Mouse (Mus musculus) forebrain, postnatal 0 days (tissue): ENCODE results near the gene 2300003K06Rik. TPM values are rescaled to one million over a fixed set of nuclear protein-coding genes. Genes with fewer than 3 reads are reported as not detected.
"Not testable (repeated sequence)": the region's sequence is repeated elsewhere in the genome, so short reads cannot be mapped to it uniquely, and the experiment has no call there.

Experiments
- ATAC-seq: fragments of 200-750 bp; cut with Nextera tagmentation; 2 replicates; pipeline ENCODE4 v1.8.0; 2017; ENCODE audit warnings: mild to moderate bottlenecking, moderate library complexity
- DNase-seq: peaks from one replicate; pipeline ENCODE4 v3.0.0-alpha.2; 2015
- H3K27ac ChIP-seq: fragments of 300-500 bp; sonication (generic); 2 replicates; pipeline ENCODE4 v1.5.1; 2014; ENCODE audit warnings: low read depth, mild to moderate bottlenecking, antibody characterized with exemption, low read length, moderate library complexity, mixed read lengths
- H3K27me3 ChIP-seq: fragments of 300-500 bp; sonication (generic); 2 replicates; pipeline ENCODE4 v1.6.1; 2014; ENCODE audit warnings: mild to moderate bottlenecking, low read length, mixed read lengths; ENCODE audit not compliant: insufficient read depth
- H3K36me3 ChIP-seq: fragments of 300-500 bp; sonication (generic); 2 replicates; pipeline ENCODE4 v1.6.1; 2014; ENCODE audit warnings: mild to moderate bottlenecking, moderate library complexity; ENCODE audit not compliant: insufficient read depth
- H3K4me1 ChIP-seq: fragments of 300-500 bp; sonication (generic); 2 replicates; pipeline ENCODE4 v1.6.1; 2014; ENCODE audit warnings: antibody characterized with exemption; ENCODE audit not compliant: insufficient read depth
- H3K4me2 ChIP-seq: fragments of 300-500 bp; sonication (generic); 2 replicates; pipeline ENCODE4 v1.6.1; 2014; ENCODE audit warnings: low read depth, mild to moderate bottlenecking, moderate library complexity
- H3K4me3 ChIP-seq: fragments of 300-500 bp; sonication (generic); 2 replicates; pipeline ENCODE4 v1.5.1; 2014; ENCODE audit warnings: low read depth, low read length, mixed read lengths
- H3K9ac ChIP-seq: fragments of 300-500 bp; sonication (generic); 2 replicates; pipeline ENCODE4 v1.6.1; 2014; ENCODE audit warnings: mild to moderate bottlenecking
- H3K9me3 ChIP-seq: fragments of 300-500 bp; sonication (generic); 2 replicates; pipeline ENCODE4 v1.6.1; 2016; ENCODE audit warnings: low read length
- CTCF ChIP-seq: sonication (generic); IDR thresholded peaks from 2 replicates; pipeline ENCODE4 v1.5.1; 2016; ENCODE audit warnings: antibody characterized with exemption, control low read depth, low read depth
- WGBS: fragments of 180-500 bp; shearing (Covaris S2); extraction: QIAGEN DNeasy Blood & Tissue Kit; methylation state at CpG from one replicate; pipeline ENCODE4 v1.1.7; 2014; 5-methylcytosine and 5-hydroxymethylcytosine counted together
- polyA plus RNA-seq: library from polyadenylated mRNA; unstranded; fragments of >200 nt; fragmentation: Nextera tagmentation; extraction: Ambion mirVana; gene quantifications from 2 replicates; pipeline ENCODE4 v1.2.1, GENCODE M21; 2015
- total RNA-seq: library from RNA; depleted of rRNA; stranded (reverse); fragments of >200 nt; gene quantifications from 2 replicates; pipeline ENCODE4 v1.2.3, GENCODE M21; 2014; rRNA removed

2300003K06Rik gene
- total and polyA plus RNA-seq, 2 experiments from 2014 or later: not detected

GRCm38 (mm10) chr11:99851508-99851907 lies 13.6 kb upstream of the 2300003K06Rik start, which contains the start of gene Krtap4-16:
TSS of gene Krtap4-16 (minus strand) at chr11:99851608.
- no peak within 1 kb of the TSS for H3K4me3 ChIP-seq
- H3K9ac ChIP-seq: no peak within 1 kb of the TSS
- no peaks in the 10 kb centered on the region for H3K27me3 ChIP-seq
- no peaks in the 10 kb centered on the region for H3K36me3 ChIP-seq
- no peak within 1 kb of the TSS for H3K27ac ChIP-seq
- DNase-seq: no peak
- H3K4me1 ChIP-seq: 0 out of 2 replicates have a peak, but pooled peaks cover 2% of the 10 kb centered on the region
- TF ChIP-seq CTCF: no peak
- ATAC-seq: no peak
- H3K4me2 ChIP-seq: no peak within 1 kb of the TSS
- no peaks in the 10 kb centered on the region for H3K9me3 ChIP-seq

DNA sequence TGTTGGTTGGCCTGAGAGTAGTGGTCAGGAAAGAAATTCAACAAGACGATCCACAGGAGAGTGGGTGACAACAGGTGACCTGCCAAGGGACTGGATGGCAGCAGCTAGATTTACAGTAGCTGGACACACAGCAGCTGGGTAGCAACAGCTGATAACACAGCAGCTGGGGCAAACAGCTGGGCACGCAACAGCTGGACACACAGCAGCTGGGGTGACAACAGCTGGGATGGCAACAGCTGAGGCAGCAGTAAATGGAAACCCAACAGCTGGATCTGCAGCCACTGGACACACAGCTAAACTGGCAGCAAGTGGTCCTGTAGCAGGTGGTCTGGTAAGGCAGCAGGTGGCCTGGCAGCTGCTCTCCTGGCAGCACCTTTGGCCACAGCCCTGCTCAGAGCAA lies 8.9 kb upstream of the 2300003K06Rik start:
- Histone ChIP-seq H3K27ac (no peak overlapping the region), H3K36me3 (no peaks in the 10 kb centered on the region), H3K27me3 (no peaks in the 10 kb centered on the region), H3K4me1 (no peaks in the 10 kb centered on the region), H3K4me3 (no peak overlapping the region), H3K4me2 (no peak overlapping the region), H3K9ac (no peak overlapping the region), H3K9me3 (no peaks in the 10 kb centered on the region)
- WGBS: 98% methylated on average over 2 of the region's 2 CpGs
- ATAC-seq: no peak
- no peak for TF ChIP-seq CTCF
- no peak for DNase-seq

GRCm38 (mm10) chr11:99842185-99842584 lies 4.3 kb upstream of the 2300003K06Rik start:
- Histone ChIP-seq H3K4me1 (no peaks in the 10 kb centered on the region), H3K4me3 (no peak overlapping the region), H3K4me2 (no peak overlapping the region), H3K27ac (no peak overlapping the region), H3K9me3 (no peaks in the 10 kb centered on the region), H3K36me3 (no peaks in the 10 kb centered on the region), H3K27me3 (no peaks in the 10 kb centered on the region), H3K9ac (no peak overlapping the region)
- WGBS: 25% methylated on average over 1 of the region's 1 CpGs
- TF ChIP-seq CTCF: no peak
- ATAC-seq (no peak), DNase-seq (no peak)

- not testable (repeated sequence) for H3K9me3 ChIP-seq, H3K4me2 ChIP-seq, H3K27me3 ChIP-seq, H3K4me3 ChIP-seq, ATAC-seq, H3K9ac ChIP-seq, H3K36me3 ChIP-seq, DNase-seq, H3K27ac ChIP-seq, H3K4me1 ChIP-seq
- WGBS: 83% methylated on average over 2 of the region's 2 CpGs
Observed at GRCm38 (mm10) chr11:99815566-99815965, 22.3 kb downstream of the 2300003K06Rik start, which contains the start of gene Gm11564. TSS of gene Gm11564 (minus strand) at chr11:99815666.

- not testable (repeated sequence) for H3K4me1 ChIP-seq, DNase-seq, H3K9ac ChIP-seq, H3K27ac ChIP-seq, H3K9me3 ChIP-seq, H3K4me3 ChIP-seq, H3K36me3 ChIP-seq, ATAC-seq, H3K4me2 ChIP-seq, H3K27me3 ChIP-seq
Observed at GRCm38 (mm10) chr11:99809792-99810191, 28.1 kb downstream of the 2300003K06Rik start, which contains the start of gene Krtap4-13. TSS of gene Krtap4-13 (minus strand) at chr11:99809892.

GRCm38 (mm10) chr11:99804346-99804745 lies 33.5 kb downstream of the 2300003K06Rik start, which contains the start of gene Gm11554:
TSS of gene Gm11554 (minus strand) at chr11:99804446.
- H3K4me1 ChIP-seq, H3K9me3 ChIP-seq, H3K4me3 ChIP-seq, H3K36me3 ChIP-seq, H3K27ac ChIP-seq, H3K4me2 ChIP-seq, H3K27me3 ChIP-seq, ATAC-seq, DNase-seq, H3K9ac ChIP-seq: not testable (repeated sequence)
- no CpG with 5 or more reads among the region's 1 CpGs for WGBS

DNA sequence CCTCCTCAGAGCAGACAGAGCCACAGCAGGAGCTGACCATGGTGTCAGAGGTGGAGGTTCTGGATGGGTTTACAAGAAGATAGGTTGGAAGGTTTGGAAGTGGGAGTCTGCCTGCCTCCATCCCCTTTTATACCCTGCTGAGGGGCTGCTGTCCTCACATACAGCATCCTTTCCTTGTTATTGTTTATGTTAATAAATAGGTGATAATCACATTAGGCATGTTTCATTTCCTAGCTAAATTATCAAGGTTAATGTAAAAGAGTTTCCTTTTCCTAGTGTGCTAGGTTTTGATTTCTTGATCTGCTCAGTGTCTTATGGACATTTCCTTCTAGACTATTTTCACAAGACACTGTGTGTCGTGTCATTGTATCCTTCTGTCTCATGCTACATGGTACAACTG lies 39.0 kb downstream of the 2300003K06Rik start, which contains the start of gene Gm11569:
Gm11569 (minus strand) TSS at position 101 of the 400 bp plus-strand sequence.
- H3K27me3 ChIP-seq, H3K9me3 ChIP-seq, DNase-seq, H3K4me1 ChIP-seq, H3K4me3 ChIP-seq, H3K27ac ChIP-seq, ATAC-seq, H3K4me2 ChIP-seq, H3K9ac ChIP-seq, H3K36me3 ChIP-seq: not testable (repeated sequence)
- no CpG with 5 or more reads among the region's 1 CpGs for WGBS

DNA sequence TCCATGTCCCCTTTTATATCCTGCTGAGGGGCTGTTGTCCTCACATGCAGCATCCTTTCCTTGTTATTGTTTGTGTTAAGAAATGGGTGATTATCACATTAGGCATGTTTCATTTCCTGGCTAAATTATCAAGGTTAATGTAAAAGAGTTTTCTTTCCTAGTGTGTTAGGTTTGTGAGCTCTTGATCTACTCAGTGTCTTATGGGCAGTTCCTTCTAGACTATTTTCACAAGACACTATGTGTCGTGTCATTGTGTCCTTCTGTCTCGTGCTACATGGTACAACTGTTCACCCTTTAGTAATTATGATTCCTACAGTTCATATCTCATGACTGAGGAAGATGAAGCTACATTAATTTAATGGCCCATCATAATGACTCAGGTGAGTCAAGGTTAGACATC lies 44.5 kb downstream of the 2300003K06Rik start, which contains the start of gene Gm11596:
Gm11596 (minus strand) TSS at position 101 of the 400 bp plus-strand sequence.
- Histone ChIP-seq H3K4me1 (no peaks in the 10 kb centered on the region), H3K27me3 (no peaks in the 10 kb centered on the region), H3K27ac (no peak within 1 kb of the TSS), H3K4me2 (no peak within 1 kb of the TSS), H3K9ac (no peak within 1 kb of the TSS), H3K9me3 (no peaks in the 10 kb centered on the region), H3K36me3 (no peaks in the 10 kb centered on the region), H3K4me3 (no peak within 1 kb of the TSS)
- ATAC-seq: no peak
- 78% methylated on average over 2 of the region's 2 CpGs for WGBS
- no peak for TF ChIP-seq CTCF
- DNase-seq: no peak

Other genes with a start within 250 kb of the 2300003K06Rik start
Only the 30 nearest of the 38 such genes appear.
- gene Krtap4-2, start 203.0 kb downstream of the 2300003K06Rik start, total RNA-seq: not detected in 2 replicates
- gene Krtap4-2, start 203.0 kb downstream of the 2300003K06Rik start, polyA plus RNA-seq: not detected in 2 replicates
- not detected in 2 replicates for gene Krtap4-7, start 194.0 kb downstream of the 2300003K06Rik start, total RNA-seq
- not detected in 2 replicates for gene Krtap4-7, start 194.0 kb downstream of the 2300003K06Rik start, polyA plus RNA-seq
- not detected in 2 replicates for gene Gm11555, start 187.8 kb downstream of the 2300003K06Rik start, total RNA-seq
- not detected in 2 replicates for gene Gm11555, start 187.8 kb downstream of the 2300003K06Rik start, polyA plus RNA-seq
- gene Gm11563, start 179.1 kb downstream of the 2300003K06Rik start, total RNA-seq: not detected in 2 replicates
- gene Gm11563, start 179.1 kb downstream of the 2300003K06Rik start, polyA plus RNA-seq: not detected in 2 replicates
- gene Krtap4-6, start 172.1 kb downstream of the 2300003K06Rik start, total RNA-seq: not detected in 2 replicates
- not detected in 2 replicates for gene Krtap4-6, start 172.1 kb downstream of the 2300003K06Rik start, polyA plus RNA-seq
- not detected in 2 replicates for gene Gm14190, start 147.3 kb downstream of the 2300003K06Rik start, total RNA-seq
- not detected in 2 replicates for gene Gm14190, start 147.3 kb downstream of the 2300003K06Rik start, polyA plus RNA-seq
- not detected in 2 replicates for gene Gm14180, start 103.8 kb downstream of the 2300003K06Rik start, total RNA-seq
- not detected in 2 replicates for gene Gm14180, start 103.8 kb downstream of the 2300003K06Rik start, polyA plus RNA-seq
- not detected in 2 replicates for gene Gm11595, start 65.2 kb downstream of the 2300003K06Rik start, total RNA-seq
- gene Gm11595, start 65.2 kb downstream of the 2300003K06Rik start, polyA plus RNA-seq: not detected in 2 replicates
- gene Krtap4-8, start 57.4 kb downstream of the 2300003K06Rik start, total RNA-seq: not detected in 2 replicates
- not detected in 2 replicates for gene Krtap4-8, start 57.4 kb downstream of the 2300003K06Rik start, polyA plus RNA-seq
- gene Krtap4-9, start 52.9 kb downstream of the 2300003K06Rik start, total RNA-seq: not detected in 2 replicates
- not detected in 2 replicates for gene Krtap4-9, start 52.9 kb downstream of the 2300003K06Rik start, polyA plus RNA-seq
- not detected in 2 replicates for gene Gm11596, start 44.6 kb downstream of the 2300003K06Rik start, total RNA-seq
- not detected in 2 replicates for gene Gm11596, start 44.6 kb downstream of the 2300003K06Rik start, polyA plus RNA-seq
- not detected in 2 replicates for gene Gm11569, start 39.1 kb downstream of the 2300003K06Rik start, total RNA-seq
- gene Gm11569, start 39.1 kb downstream of the 2300003K06Rik start, polyA plus RNA-seq: not detected in 2 replicates
- not detected in 2 replicates for gene Gm11554, start 33.6 kb downstream of the 2300003K06Rik start, total RNA-seq
- not detected in 2 replicates for gene Gm11554, start 33.6 kb downstream of the 2300003K06Rik start, polyA plus RNA-seq
- gene Krtap4-13, start 28.2 kb downstream of the 2300003K06Rik start, total RNA-seq: 0.33 TPM in 1 of 2 replicates, not detected in the other
- gene Krtap4-13, start 28.2 kb downstream of the 2300003K06Rik start, polyA plus RNA-seq: not detected in 2 replicates
- gene Gm11564, start 22.4 kb downstream of the 2300003K06Rik start, total RNA-seq: not detected in 2 replicates
- gene Gm11564, start 22.4 kb downstream of the 2300003K06Rik start, polyA plus RNA-seq: not detected in 2 replicates
- gene Krtap4-16, start 13.5 kb upstream of the 2300003K06Rik start, total RNA-seq: not detected in 2 replicates
- not detected in 2 replicates for gene Krtap4-16, start 13.5 kb upstream of the 2300003K06Rik start, polyA plus RNA-seq
- gene Gm11568, start 19.9 kb upstream of the 2300003K06Rik start, total RNA-seq: not detected in 2 replicates
- not detected in 2 replicates for gene Gm11568, start 19.9 kb upstream of the 2300003K06Rik start, polyA plus RNA-seq
- not detected in 2 replicates for gene Gm11559, start 26.4 kb upstream of the 2300003K06Rik start, total RNA-seq
- not detected in 2 replicates for gene Gm11559, start 26.4 kb upstream of the 2300003K06Rik start, polyA plus RNA-seq
- not detected in 2 replicates for gene Krtap9-1, start 35.3 kb upstream of the 2300003K06Rik start, total RNA-seq
- not detected in 2 replicates for gene Krtap9-1, start 35.3 kb upstream of the 2300003K06Rik start, polyA plus RNA-seq
- not detected in 2 replicates for gene Gm11567, start 41.1 kb upstream of the 2300003K06Rik start, total RNA-seq
- not detected in 2 replicates for gene Gm11567, start 41.1 kb upstream of the 2300003K06Rik start, polyA plus RNA-seq
- gene Krtap31-1, start 69.9 kb upstream of the 2300003K06Rik start, total RNA-seq: not detected in 2 replicates
- not detected in 2 replicates for gene Krtap31-1, start 69.9 kb upstream of the 2300003K06Rik start, polyA plus RNA-seq
- gene Gm11565, start 76.7 kb upstream of the 2300003K06Rik start, total RNA-seq: not detected in 2 replicates
- gene Gm11565, start 76.7 kb upstream of the 2300003K06Rik start, polyA plus RNA-seq: not detected in 2 replicates
- gene Krtap31-2, start 98.2 kb upstream of the 2300003K06Rik start, total RNA-seq: not detected in 2 replicates
- not detected in 2 replicates for gene Krtap31-2, start 98.2 kb upstream of the 2300003K06Rik start, polyA plus RNA-seq
- gene Krtap9-5, start 110.4 kb upstream of the 2300003K06Rik start, total RNA-seq: not detected in 2 replicates
- gene Krtap9-5, start 110.4 kb upstream of the 2300003K06Rik start, polyA plus RNA-seq: not detected in 2 replicates
- not detected in 2 replicates for gene Krtap29-1, start 141.0 kb upstream of the 2300003K06Rik start, total RNA-seq
- not detected in 2 replicates for gene Krtap29-1, start 141.0 kb upstream of the 2300003K06Rik start, polyA plus RNA-seq
- gene Krtap16-1, start 148.5 kb upstream of the 2300003K06Rik start, total RNA-seq: not detected in 2 replicates
- not detected in 2 replicates for gene Krtap16-1, start 148.5 kb upstream of the 2300003K06Rik start, polyA plus RNA-seq
- gene Krtap17-1, start 155.9 kb upstream of the 2300003K06Rik start, total RNA-seq: not detected in 2 replicates
- 0.26 and 0.98 TPM in 2 replicates for gene Krtap17-1, start 155.9 kb upstream of the 2300003K06Rik start, polyA plus RNA-seq
- gene Krt33a, start 178.1 kb upstream of the 2300003K06Rik start, total RNA-seq: 0.15 TPM in 1 of 2 replicates, not detected in the other
- not detected in 2 replicates for gene Krt33a, start 178.1 kb upstream of the 2300003K06Rik start, polyA plus RNA-seq
- gene Krt33b, start 191.8 kb upstream of the 2300003K06Rik start, total RNA-seq: not detected in 2 replicates
- gene Krt33b, start 191.8 kb upstream of the 2300003K06Rik start, polyA plus RNA-seq: not detected in 2 replicates
- gene Krt34, start 203.5 kb upstream of the 2300003K06Rik start, total RNA-seq: not detected in 2 replicates
- gene Krt34, start 203.5 kb upstream of the 2300003K06Rik start, polyA plus RNA-seq: 0.10 TPM in 1 of 2 replicates, not detected in the other